Mouse (Mus musculus) embryonic fibroblast, embryonic 13.5 days (primary cell): ENCODE results near the gene Gm42791.

ENCODE experiments used
- CTCF ChIP-seq: IDR thresholded peaks from 2 replicates; pipeline ENCODE4 v1.5.1; 2011; ENCODE audit warnings: mild to moderate bottlenecking, control low read depth, low read length, moderate library complexity, borderline replicate concordance; ENCODE audit not compliant: insufficient read depth
- POLR2A ChIP-seq: IDR thresholded peaks from 2 replicates; pipeline ENCODE4 v1.6.1; 2011; ENCODE audit warnings: low read depth, mild to moderate bottlenecking, control low read depth, low read length, moderate library complexity

- TF ChIP-seq CTCF (no peak), POLR2A (no peak)
Observed at GRCm38 (mm10) chr5:148896515-148896914, 98.4 kb downstream of the Gm42791 start.
